Mouse (Mus musculus): ENCODE measurements at regions not wholly inside any gene's neighbourhood (a gene's known extent, or its start where the extent isn't known, plus 50 kb on each side); places are given as distances from the start of the nearest gene placed in this dataset.
A peak's percentile ranks its signal among the peaks of the same experiment; 100 is the strongest.

GRCm38 (mm10) chr16:18683556-18683955 is 53.8 kb upstream of the Sept5 start:
- Histone ChIP-seq H3K27ac (replicated peaks) (no peak overlapping the region), H3K4me3 (replicated peaks) (no peak overlapping the region), H3K9ac (no peak overlapping the region), H3K4me1 (peaks cover 18% of the 10 kb centered on the region), H3K4me2 (replicated peaks) (no peak overlapping the region), H3K36me3 (no peaks in the 10 kb centered on the region), H3K9me3 (replicated peaks) (no peaks in the 10 kb centered on the region), H3K27me3 (no peaks in the 10 kb centered on the region)
- WGBS = 41% methylated on average over 6 of the region's 6 CpGs
- no peak for ATAC-seq (ENCODE audit: insufficient number of reproducible peaks, low FRiP score, low TSS enrichment, low read depth)

- Histone ChIP-seq H3K27me3 (no peaks in the 10 kb centered on the region), H3K4me2 (replicated peaks) (no peak overlapping the region), H3K27ac (replicated peaks) (peak overlapping the region; percentile 69), H3K36me3 (no peaks in the 10 kb centered on the region), H3K4me3 (replicated peaks) (no peak overlapping the region), H3K9me3 (replicated peaks) (no peaks in the 10 kb centered on the region), H3K9ac (no peak overlapping the region), H3K4me1 (peaks cover 18% of the 10 kb centered on the region)
- WGBS = 7% methylated on average over 6 of the region's 6 CpGs
- no peak for ATAC-seq (ENCODE audit: insufficient number of reproducible peaks, low FRiP score, low TSS enrichment, low read depth)
Measured at GRCm38 (mm10) chr16:18686044-18686761, 56.4 kb upstream of the Sept5 start.

- H3K36me3 ChIP-seq = no peaks in the 10 kb centered on the region
- peaks cover 18% of the 10 kb centered on the region for H3K4me1 ChIP-seq
- peak overlapping the region; percentile 57 for H3K4me2 ChIP-seq (replicated peaks)
- under 1% methylated on average over 17 of the region's 17 CpGs for WGBS
- H3K27ac ChIP-seq (replicated peaks) = peak overlapping the region; percentile 77
- H3K4me3 ChIP-seq (replicated peaks) = peak overlapping the region; percentile 33
- no peaks in the 10 kb centered on the region for H3K9me3 ChIP-seq (replicated peaks)
- ATAC-seq (ENCODE audit: insufficient number of reproducible peaks, low FRiP score, low TSS enrichment, low read depth) = peak; percentile 93
- H3K27me3 ChIP-seq = no peaks in the 10 kb centered on the region
- H3K9ac ChIP-seq = no peak overlapping the region
Measured at GRCm38 (mm10) chr16:18686916-18687315, 57.2 kb upstream of the Sept5 start.

- WGBS = 7% methylated on average over 8 of the region's 8 CpGs
- peak overlapping the region; percentile 77 for H3K27ac ChIP-seq (replicated peaks)
- H3K27me3 ChIP-seq = no peaks in the 10 kb centered on the region
- ATAC-seq (ENCODE audit: insufficient number of reproducible peaks, low FRiP score, low TSS enrichment, low read depth) = no peak; the same call in 1 of the 2 replicates
- no peaks in the 10 kb centered on the region for H3K36me3 ChIP-seq
- H3K9ac ChIP-seq = no peak overlapping the region
- no peaks in the 10 kb centered on the region for H3K9me3 ChIP-seq (replicated peaks)
- peaks cover 18% of the 10 kb centered on the region for H3K4me1 ChIP-seq
- H3K4me2 ChIP-seq (replicated peaks) = peak overlapping the region; percentile 57
- peak overlapping the region; percentile 33 for H3K4me3 ChIP-seq (replicated peaks)
Measured at GRCm38 (mm10) chr16:18687367-18687766, 57.6 kb upstream of the Sept5 start.

- no peaks in the 10 kb centered on the region for H3K9me3 ChIP-seq (replicated peaks)
- whole genome bisulfite sequencing = 31% methylated on average over 5 of the region's 5 CpGs
Measured at GRCm38 (mm10) chr16:18695596-18695995, 65.8 kb upstream of the Sept5 start.

GRCm38 (mm10) chr16:18696074-18696819 is 66.5 kb upstream of the Sept5 start:
- H3K27ac ChIP-seq (replicated peaks) = 0 out of 2 replicates have a peak overlapping the region, but pooled peaks have one; percentile 44
- peaks cover 8% of the 10 kb centered on the region for H3K4me1 ChIP-seq
- no peak overlapping the region for H3K9ac ChIP-seq
- H3K4me3 ChIP-seq (replicated peaks) = peak overlapping the region; percentile 4; the same call in 1 of the 2 replicates
- peak; percentile 71; the same call in 1 of the 2 replicates for ATAC-seq (ENCODE audit: insufficient number of reproducible peaks, low FRiP score, low TSS enrichment, low read depth)
- H3K4me2 ChIP-seq (replicated peaks) = peak overlapping the region; percentile 34
- H3K9me3 ChIP-seq (replicated peaks) = no peaks in the 10 kb centered on the region
- WGBS = 9% methylated on average over 20 of the region's 20 CpGs
- H3K27me3 ChIP-seq = no peaks in the 10 kb centered on the region
- no peaks in the 10 kb centered on the region for H3K36me3 ChIP-seq

More at GRCm38 (mm10) chr16:18695596-18695995, 65.8 kb upstream of the Sept5 start:
- 0 out of 2 replicates have a peak overlapping the region, but pooled peaks have one; percentile 4 for H3K4me3 ChIP-seq (replicated peaks)
- H3K27ac ChIP-seq (replicated peaks) = 0 out of 2 replicates have a peak overlapping the region, but pooled peaks have one; percentile 44
- peak; percentile 44; the same call in 1 of the 2 replicates for ATAC-seq (ENCODE audit: insufficient number of reproducible peaks, low FRiP score, low TSS enrichment, low read depth)
- peak overlapping the region; percentile 34 for H3K4me2 ChIP-seq (replicated peaks)
- no peaks in the 10 kb centered on the region for H3K36me3 ChIP-seq
- H3K9ac ChIP-seq = no peak overlapping the region
- peaks cover 8% of the 10 kb centered on the region for H3K4me1 ChIP-seq
- H3K27me3 ChIP-seq = no peaks in the 10 kb centered on the region

- Histone ChIP-seq H3K27me3 (no peaks in the 10 kb centered on the region), H3K4me2 (replicated peaks) (peak overlapping the region; percentile 34), H3K4me3 (replicated peaks) (no peak overlapping the region), H3K27ac (replicated peaks) (no peak overlapping the region), H3K9ac (no peak overlapping the region), H3K4me1 (peaks cover 8% of the 10 kb centered on the region), H3K9me3 (replicated peaks) (no peaks in the 10 kb centered on the region), H3K36me3 (no peaks in the 10 kb centered on the region)
- WGBS = 48% methylated on average over 5 of the region's 5 CpGs
- no peak for ATAC-seq (ENCODE audit: insufficient number of reproducible peaks, low FRiP score, low TSS enrichment, low read depth)
Measured at GRCm38 (mm10) chr16:18696820-18697168, 67.0 kb upstream of the Sept5 start.

- Histone ChIP-seq H3K4me3 (replicated peaks) (no peak overlapping the region), H3K27me3 (no peaks in the 10 kb centered on the region), H3K4me2 (replicated peaks) (no peak overlapping the region), H3K27ac (replicated peaks) (no peak overlapping the region), H3K9ac (no peak overlapping the region), H3K4me1 (no peaks in the 10 kb centered on the region), H3K36me3 (no peaks in the 10 kb centered on the region), H3K9me3 (replicated peaks) (no peaks in the 10 kb centered on the region)
- WGBS = 55% methylated on average over 9 of the region's 9 CpGs
- ATAC-seq (ENCODE audit: insufficient number of reproducible peaks, low FRiP score, low TSS enrichment, low read depth) = no peak
Measured at GRCm38 (mm10) chr16:18704126-18704525, 72.5 kb upstream of the Cldn5 start.

GRCm38 (mm10) chr16:18705028-18705648 is 71.5 kb upstream of the Cldn5 start:
- Histone ChIP-seq H3K4me2 (replicated peaks) (no peak overlapping the region), H3K9me3 (replicated peaks) (no peaks in the 10 kb centered on the region), H3K4me3 (replicated peaks) (no peak overlapping the region), H3K9ac (no peak overlapping the region), H3K4me1 (no peaks in the 10 kb centered on the region), H3K36me3 (no peaks in the 10 kb centered on the region), H3K27ac (replicated peaks) (no peak overlapping the region), H3K27me3 (no peaks in the 10 kb centered on the region)
- WGBS = 62% methylated on average over 9 of the region's 9 CpGs
- ATAC-seq (ENCODE audit: insufficient number of reproducible peaks, low FRiP score, low TSS enrichment, low read depth) = no peak

GRCm38 (mm10) chr16:18711637-18712125 is 65.0 kb upstream of the Cldn5 start:
- no peak overlapping the region for H3K9ac ChIP-seq
- H3K27ac ChIP-seq (replicated peaks) = no peak overlapping the region
- 68% methylated on average over 1 of the region's 1 CpGs for WGBS
- ATAC-seq (ENCODE audit: insufficient number of reproducible peaks, low FRiP score, low TSS enrichment, low read depth) = no peak
- no peaks in the 10 kb centered on the region for H3K36me3 ChIP-seq
- no peak overlapping the region for H3K4me2 ChIP-seq (replicated peaks)
- H3K4me3 ChIP-seq (replicated peaks) = no peak overlapping the region
- no peaks in the 10 kb centered on the region for H3K27me3 ChIP-seq
- no peaks in the 10 kb centered on the region for H3K4me1 ChIP-seq
- H3K9me3 ChIP-seq (replicated peaks) = no peaks in the 10 kb centered on the region

- Histone ChIP-seq H3K9ac (no peak overlapping the region), H3K27me3 (no peaks in the 10 kb centered on the region), H3K4me1 (no peaks in the 10 kb centered on the region), H3K4me3 (replicated peaks) (no peak overlapping the region), H3K4me2 (replicated peaks) (no peak overlapping the region), H3K27ac (replicated peaks) (no peak overlapping the region), H3K36me3 (no peaks in the 10 kb centered on the region), H3K9me3 (replicated peaks) (no peaks in the 10 kb centered on the region)
- no peak for ATAC-seq (ENCODE audit: insufficient number of reproducible peaks, low FRiP score, low TSS enrichment, low read depth)
- 61% methylated on average over 5 of the region's 5 CpGs for WGBS
Measured at GRCm38 (mm10) chr16:18713017-18713416, 63.6 kb upstream of the Cldn5 start.

Measured in embryonic facial prominence, embryonic 15.5 days (tissue).